Mouse (Mus musculus): ENCODE results near the gene Tpi1. TPM values are rescaled to one million over a fixed set of nuclear protein-coding genes. Genes with fewer than 3 reads are reported as not detected.

Tpi1 gene
- polyA plus RNA-seq, 1 experiment from 2014 or later = 643 TPM

Other genes starting within 250 kb of the Tpi1 start
- 0.11 TPM in 1 of 2 replicates, not detected in the other for gene C1rb, start 244.0 kb downstream of the Tpi1 start, polyA plus RNA-seq (2014; fragmentation: Nextera tagmentation; extraction: Ambion mirVana)
- gene C1s2, start 178.2 kb downstream of the Tpi1 start, polyA plus RNA-seq (2014; fragmentation: Nextera tagmentation; extraction: Ambion mirVana) = 0.08 TPM in 1 of 2 replicates, not detected in the other
- gene Lpcat3, start 151.3 kb downstream of the Tpi1 start, polyA plus RNA-seq (2014; fragmentation: Nextera tagmentation; extraction: Ambion mirVana) = 51.2 and 67.3 TPM in 2 replicates
- 233 and 278 TPM in 2 replicates for gene Emg1, start 102.1 kb downstream of the Tpi1 start, polyA plus RNA-seq (2014; fragmentation: Nextera tagmentation; extraction: Ambion mirVana)
- gene Phb2, start 102.0 kb downstream of the Tpi1 start, polyA plus RNA-seq (2014; fragmentation: Nextera tagmentation; extraction: Ambion mirVana) = 341 and 402 TPM in 2 replicates
- gene Ptpn6, start 75.6 kb downstream of the Tpi1 start, polyA plus RNA-seq (2014; fragmentation: Nextera tagmentation; extraction: Ambion mirVana) = 10.0 and 12.9 TPM in 2 replicates
- gene Grcc10, start 72.9 kb downstream of the Tpi1 start, polyA plus RNA-seq (2014; fragmentation: Nextera tagmentation; extraction: Ambion mirVana) = 564 and 762 TPM in 2 replicates
- gene Gm45234, start 58.3 kb downstream of the Tpi1 start, polyA plus RNA-seq (2014; fragmentation: Nextera tagmentation; extraction: Ambion mirVana) = not detected in 2 replicates
- gene Atn1, start 57.8 kb downstream of the Tpi1 start, polyA plus RNA-seq (2014; fragmentation: Nextera tagmentation; extraction: Ambion mirVana) = 17.5 and 17.7 TPM in 2 replicates
- gene Eno2, start 44.6 kb downstream of the Tpi1 start, polyA plus RNA-seq (2014; fragmentation: Nextera tagmentation; extraction: Ambion mirVana) = 8.8 and 10.8 TPM in 2 replicates
- gene Lrrc23, start 34.6 kb downstream of the Tpi1 start, polyA plus RNA-seq (2014; fragmentation: Nextera tagmentation; extraction: Ambion mirVana) = 0.39 and 0.61 TPM in 2 replicates
- gene Spsb2, start 5.6 kb downstream of the Tpi1 start, polyA plus RNA-seq (2014; fragmentation: Nextera tagmentation; extraction: Ambion mirVana) = 8.7 and 11.4 TPM in 2 replicates
- 102 and 139 TPM in 2 replicates for gene Usp5, start 15.2 kb upstream of the Tpi1 start, polyA plus RNA-seq (2014; fragmentation: Nextera tagmentation; extraction: Ambion mirVana)
- 201 and 232 TPM in 2 replicates for gene Cdca3, start 15.3 kb upstream of the Tpi1 start, polyA plus RNA-seq (2014; fragmentation: Nextera tagmentation; extraction: Ambion mirVana)
- 0.84 and 1.3 TPM in 2 replicates for gene Gnb3, start 26.0 kb upstream of the Tpi1 start, polyA plus RNA-seq (2014; fragmentation: Nextera tagmentation; extraction: Ambion mirVana)
- gene P3h3, start 43.5 kb upstream of the Tpi1 start, polyA plus RNA-seq (2014; fragmentation: Nextera tagmentation; extraction: Ambion mirVana) = 25.8 and 29.5 TPM in 2 replicates
- 0.55 and 1.1 TPM in 2 replicates for gene Gpr162, start 49.7 kb upstream of the Tpi1 start, polyA plus RNA-seq (2014; fragmentation: Nextera tagmentation; extraction: Ambion mirVana)
- gene Cd4, start 73.9 kb upstream of the Tpi1 start, polyA plus RNA-seq (2014; fragmentation: Nextera tagmentation; extraction: Ambion mirVana) = 0.16 TPM in 1 of 2 replicates, not detected in the other
- 1.6 and 1.7 TPM in 2 replicates for gene Lag3, start 97.4 kb upstream of the Tpi1 start, polyA plus RNA-seq (2014; fragmentation: Nextera tagmentation; extraction: Ambion mirVana)
- gene Ptms, start 105.8 kb upstream of the Tpi1 start, polyA plus RNA-seq (2014; fragmentation: Nextera tagmentation; extraction: Ambion mirVana) = 219 and 295 TPM in 2 replicates
- gene Mlf2, start 117.1 kb upstream of the Tpi1 start, polyA plus RNA-seq (2014; fragmentation: Nextera tagmentation; extraction: Ambion mirVana) = 396 and 402 TPM in 2 replicates
- 144 and 162 TPM in 2 replicates for gene Cops7a, start 151.2 kb upstream of the Tpi1 start, polyA plus RNA-seq (2014; fragmentation: Nextera tagmentation; extraction: Ambion mirVana)
- gene Pianp, start 182.4 kb upstream of the Tpi1 start, polyA plus RNA-seq (2014; fragmentation: Nextera tagmentation; extraction: Ambion mirVana) = 1.0 and 1.2 TPM in 2 replicates
- 12.5 and 15.0 TPM in 2 replicates for gene Zfp384, start 194.8 kb upstream of the Tpi1 start, polyA plus RNA-seq (2014; fragmentation: Nextera tagmentation; extraction: Ambion mirVana)
- gene Ing4, start 225.5 kb upstream of the Tpi1 start, polyA plus RNA-seq (2014; fragmentation: Nextera tagmentation; extraction: Ambion mirVana) = 111 and 144 TPM in 2 replicates
- 14.0 and 14.7 TPM in 2 replicates for gene Acrbp, start 235.4 kb upstream of the Tpi1 start, polyA plus RNA-seq (2014; fragmentation: Nextera tagmentation; extraction: Ambion mirVana)

Data from kidney, embryonic 14.5 days (tissue).